Mouse (Mus musculus): Measurements from ENCODE around the gene Nedd8. TPM values are rescaled to one million over a fixed set of nuclear protein-coding genes. Genes with fewer than 3 reads are reported as not detected.

Gene Nedd8
- polyA plus RNA-seq, 1 experiment, result 222 TPM

DNA sequence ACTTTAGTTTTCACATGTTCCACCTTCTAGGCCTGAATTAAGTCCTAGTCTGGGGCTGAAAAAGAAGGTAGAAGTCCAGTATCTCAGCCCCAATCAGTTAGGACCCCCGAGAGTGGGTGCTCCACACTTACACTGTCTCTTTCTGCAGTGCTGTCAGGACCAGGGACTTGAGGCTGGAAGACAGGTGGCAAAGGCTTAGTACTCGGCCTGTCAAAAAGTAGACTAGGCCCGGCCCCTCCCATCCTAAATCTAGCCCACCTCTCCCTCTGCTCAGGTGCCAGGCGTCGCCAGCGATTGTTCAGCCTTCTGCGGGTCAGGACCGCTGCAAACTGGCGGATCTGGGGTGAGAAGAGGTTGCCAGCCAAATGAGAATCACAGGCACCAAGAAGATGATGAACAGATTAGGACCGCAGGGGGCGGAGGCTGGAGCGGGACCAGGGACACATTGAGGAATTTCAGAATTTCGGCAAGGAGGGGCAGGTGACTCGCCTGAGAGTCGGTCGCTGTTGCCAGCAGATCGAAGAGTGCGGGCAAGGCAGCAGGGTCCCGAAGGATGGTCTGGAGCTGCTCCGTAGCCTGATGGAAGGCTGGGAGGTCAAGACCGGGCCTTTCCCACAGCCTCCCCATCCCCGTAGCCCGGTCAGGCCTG, 36.9 kb downstream of the Nedd8 start:
- peak overlapping the region; percentile 55 for H3K27ac ChIP-seq (ENCODE audit: control insufficient read depth, insufficient read depth, low read depth, low read length)
- peaks cover 4% of the 10 kb centered on the region for H3K36me3 ChIP-seq (ENCODE audit: control insufficient read depth, insufficient read depth, low read length)
- peaks cover 6% of the 10 kb centered on the region for H3K4me1 ChIP-seq (ENCODE audit: control insufficient read depth, insufficient read depth, low read length)
- TF ChIP-seq CTCF (IDR thresholded peaks at IDR 0.05; ENCODE audit: control insufficient read depth, insufficient read depth, insufficient replicate concordance, low read depth, low read length) (no peak), POLR2A (IDR thresholded peaks at IDR 0.05; ENCODE audit: control insufficient read depth, low read depth, low read length) (no peak)
- H3K27me3 ChIP-seq (ENCODE audit: control insufficient read depth, insufficient read depth, low read length), result no peaks in the 10 kb centered on the region
- H3K4me3 ChIP-seq (ENCODE audit: control insufficient read depth, low read depth, low read length), result peak overlapping the region; percentile 95

DNA sequence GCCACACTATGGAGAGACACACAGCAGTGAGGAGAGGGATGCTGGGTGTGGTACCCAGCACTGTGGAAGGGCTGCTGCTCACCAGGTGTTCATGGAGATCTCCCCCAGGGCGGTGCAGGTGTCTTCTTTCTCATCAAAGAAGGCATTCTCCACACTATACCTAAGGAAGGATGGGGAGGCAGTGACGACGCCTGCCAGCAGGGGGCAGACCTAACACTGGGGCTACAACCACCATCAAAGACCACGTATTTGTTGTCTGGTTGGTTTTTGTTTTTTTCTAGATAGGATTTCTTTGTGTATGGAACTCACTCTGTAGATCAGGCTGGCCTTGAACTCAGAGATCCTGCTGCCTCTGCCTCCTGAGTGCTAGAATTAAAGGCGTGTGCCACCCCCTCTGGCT, 42.6 kb downstream of the Nedd8 start:
- H3K4me3 ChIP-seq (ENCODE audit: control insufficient read depth, low read depth, low read length), result no peak overlapping the region
- H3K27me3 ChIP-seq (ENCODE audit: control insufficient read depth, insufficient read depth, low read length), result no peaks in the 10 kb centered on the region
- H3K4me1 ChIP-seq (ENCODE audit: control insufficient read depth, insufficient read depth, low read length), result peaks cover 3% of the 10 kb centered on the region; the same call in 1 of the 2 replicates
- TF ChIP-seq POLR2A (IDR thresholded peaks at IDR 0.05; ENCODE audit: control insufficient read depth, low read depth, low read length) (no peak), CTCF (IDR thresholded peaks at IDR 0.05; ENCODE audit: control insufficient read depth, insufficient read depth, insufficient replicate concordance, low read depth, low read length) (peak; percentile 81; the same call in 1 of the 2 replicates)
- peaks cover 1% of the 10 kb centered on the region for H3K36me3 ChIP-seq (ENCODE audit: control insufficient read depth, insufficient read depth, low read length)
- no peak overlapping the region for H3K27ac ChIP-seq (ENCODE audit: control insufficient read depth, insufficient read depth, low read depth, low read length)

GRCm38 (mm10) chr14:55628077-55628827, 43.7 kb downstream of the Nedd8 start:
- peaks cover 1% of the 10 kb centered on the region for H3K36me3 ChIP-seq (ENCODE audit: control insufficient read depth, insufficient read depth, low read length)
- H3K27ac ChIP-seq (ENCODE audit: control insufficient read depth, insufficient read depth, low read depth, low read length), result no peak overlapping the region
- no peaks in the 10 kb centered on the region for H3K27me3 ChIP-seq (ENCODE audit: control insufficient read depth, insufficient read depth, low read length)
- H3K4me1 ChIP-seq (ENCODE audit: control insufficient read depth, insufficient read depth, low read length), result peaks cover 3% of the 10 kb centered on the region; the same call in 1 of the 2 replicates
- TF ChIP-seq CTCF (IDR thresholded peaks at IDR 0.05; ENCODE audit: control insufficient read depth, insufficient read depth, insufficient replicate concordance, low read depth, low read length) (no peak), POLR2A (IDR thresholded peaks at IDR 0.05; ENCODE audit: control insufficient read depth, low read depth, low read length) (no peak)
- H3K4me3 ChIP-seq (ENCODE audit: control insufficient read depth, low read depth, low read length), result no peak overlapping the region

GRCm38 (mm10) chr14:55618486-55619195, 53.3 kb downstream of the Nedd8 start:
- no peak overlapping the region for H3K27ac ChIP-seq (ENCODE audit: control insufficient read depth, insufficient read depth, low read depth, low read length)
- TF ChIP-seq POLR2A (IDR thresholded peaks at IDR 0.05; ENCODE audit: control insufficient read depth, low read depth, low read length) (0 out of 2 replicates have a peak, but pooled peaks have one; percentile 28), CTCF (IDR thresholded peaks at IDR 0.05; ENCODE audit: control insufficient read depth, insufficient read depth, insufficient replicate concordance, low read depth, low read length) (no peak)
- peak overlapping the region; percentile 76 for H3K4me3 ChIP-seq (ENCODE audit: control insufficient read depth, low read depth, low read length)
- no peaks in the 10 kb centered on the region for H3K27me3 ChIP-seq (ENCODE audit: control insufficient read depth, insufficient read depth, low read length)
- no peaks in the 10 kb centered on the region for H3K36me3 ChIP-seq (ENCODE audit: control insufficient read depth, insufficient read depth, low read length)
- H3K4me1 ChIP-seq (ENCODE audit: control insufficient read depth, insufficient read depth, low read length), result peaks cover 12% of the 10 kb centered on the region

- peaks cover 12% of the 10 kb centered on the region for H3K4me1 ChIP-seq (ENCODE audit: control insufficient read depth, insufficient read depth, low read length)
- no peaks in the 10 kb centered on the region for H3K27me3 ChIP-seq (ENCODE audit: control insufficient read depth, insufficient read depth, low read length)
- peak within 1 kb of the TSS; percentile 76 for H3K4me3 ChIP-seq (ENCODE audit: control insufficient read depth, low read depth, low read length)
- no peaks in the 10 kb centered on the region for H3K36me3 ChIP-seq (ENCODE audit: control insufficient read depth, insufficient read depth, low read length)
- TF ChIP-seq POLR2A (IDR thresholded peaks at IDR 0.05; ENCODE audit: control insufficient read depth, low read depth, low read length) (peak; percentile 43; the same call in 1 of the 2 replicates), CTCF (IDR thresholded peaks at IDR 0.05; ENCODE audit: control insufficient read depth, insufficient read depth, insufficient replicate concordance, low read depth, low read length) (no peak)
- peak within 1 kb of the TSS; percentile 30 for H3K27ac ChIP-seq (ENCODE audit: control insufficient read depth, insufficient read depth, low read depth, low read length)
Measured at GRCm38 (mm10) chr14:55617822-55618221, 54.1 kb downstream of the Nedd8 start, which contains the start of gene Rec8. Rec8 (plus strand) TSS chr14:55618037.

DNA sequence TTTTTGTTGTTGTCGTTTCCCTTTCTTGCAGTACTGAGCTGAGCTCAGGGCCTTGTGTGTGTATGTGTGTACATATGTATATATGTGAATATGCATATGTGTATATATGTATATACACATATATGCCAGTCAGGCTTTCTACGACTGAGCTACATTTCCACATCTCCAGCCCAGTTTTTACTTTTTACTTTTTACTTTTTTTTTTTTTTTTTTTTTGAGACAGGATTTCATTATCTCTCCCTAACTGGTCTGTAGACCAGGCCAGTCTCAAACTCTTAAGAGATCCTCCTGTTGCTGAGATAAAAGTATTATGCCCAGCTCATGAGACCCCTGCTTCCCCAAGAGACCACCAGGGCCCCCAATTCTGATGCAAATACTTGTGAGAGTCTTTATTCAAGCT, 55.1 kb downstream of the Nedd8 start:
- peaks cover 12% of the 10 kb centered on the region for H3K4me1 ChIP-seq (ENCODE audit: control insufficient read depth, insufficient read depth, low read length)
- no peak for TF ChIP-seq CTCF (IDR thresholded peaks at IDR 0.05; ENCODE audit: control insufficient read depth, insufficient read depth, insufficient replicate concordance, low read depth, low read length)
- no peak for TF ChIP-seq POLR2A (IDR thresholded peaks at IDR 0.05; ENCODE audit: control insufficient read depth, low read depth, low read length)
- H3K27ac ChIP-seq (ENCODE audit: control insufficient read depth, insufficient read depth, low read depth, low read length), result no peak overlapping the region
- no peaks in the 10 kb centered on the region for H3K27me3 ChIP-seq (ENCODE audit: control insufficient read depth, insufficient read depth, low read length)
- H3K4me3 ChIP-seq (ENCODE audit: control insufficient read depth, low read depth, low read length), result peak overlapping the region; percentile 76; the same call in 1 of the 2 replicates
- no peaks in the 10 kb centered on the region for H3K36me3 ChIP-seq (ENCODE audit: control insufficient read depth, insufficient read depth, low read length)

GRCm38 (mm10) chr14:55615876-55616275, 56.0 kb downstream of the Nedd8 start:
- Histone ChIP-seq H3K27me3 (ENCODE audit: control insufficient read depth, insufficient read depth, low read length) (no peaks in the 10 kb centered on the region), H3K36me3 (ENCODE audit: control insufficient read depth, insufficient read depth, low read length) (no peaks in the 10 kb centered on the region), H3K4me3 (ENCODE audit: control insufficient read depth, low read depth, low read length) (no peak overlapping the region), H3K4me1 (ENCODE audit: control insufficient read depth, insufficient read depth, low read length) (peaks cover 12% of the 10 kb centered on the region), H3K27ac (ENCODE audit: control insufficient read depth, insufficient read depth, low read depth, low read length) (no peak overlapping the region)
- TF ChIP-seq CTCF (IDR thresholded peaks at IDR 0.05; ENCODE audit: control insufficient read depth, insufficient read depth, insufficient replicate concordance, low read depth, low read length), result no peak
- TF ChIP-seq POLR2A (IDR thresholded peaks at IDR 0.05; ENCODE audit: control insufficient read depth, low read depth, low read length), result no peak
